ENCODE assay signal across 8 mouse cellular contexts in the genomic region with DNA sequence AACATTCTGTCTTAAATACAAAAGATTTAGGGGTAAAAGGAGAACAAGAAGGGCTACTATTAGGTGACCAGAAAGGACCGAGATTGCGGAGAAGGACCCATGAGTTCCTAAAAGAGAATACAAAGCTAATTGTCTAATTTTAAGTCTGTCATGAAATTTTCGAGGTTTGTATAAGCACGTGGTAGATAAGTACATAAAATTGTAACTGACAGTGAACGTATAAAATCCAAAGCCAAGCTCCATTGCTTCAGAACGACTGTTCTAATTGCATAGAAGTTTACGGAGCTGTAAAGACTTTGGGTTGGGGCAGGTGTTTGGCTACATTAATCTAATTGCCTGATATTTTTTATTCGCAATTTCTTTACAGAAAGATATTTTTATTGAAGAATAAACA. TPM values are rescaled to one million over a fixed set of nuclear protein-coding genes. Genes with fewer than 3 reads are reported as not detected.
DNase-seq lines count a peak whose midpoint lies in the region; ATAC-seq and TF ChIP-seq lines count a peak whose summit lies in the region.

A gene (plus strand): TSS at position 276 of the 394 bp plus-strand sequence.

- no peaks in the 10 kb centered on the region for H3K9me3 ChIP-seq in forebrain, embryonic 14.5 days (replicated peaks; ENCODE audit: control insufficient read depth, low read length)
- H3K9me3 ChIP-seq in intestine, embryonic 15.5 days: no peaks in the 10 kb centered on the region

- no peaks in the 10 kb centered on the region for H3K4me1 ChIP-seq in heart, adult 2 months (ENCODE audit: control insufficient read depth, insufficient read depth, low read length)
- peaks cover 4% of the 10 kb centered on the region for H3K4me1 ChIP-seq in forebrain, embryonic 14.5 days (ENCODE audit: control insufficient read depth, insufficient read depth, low read length)
- 0 out of 2 replicates have a peak, but pooled peaks cover 2% of the 10 kb centered on the region for H3K4me1 ChIP-seq in intestine, embryonic 15.5 days (replicated peaks)

- TF ChIP-seq EP300 in heart, adult 2 months (IDR thresholded peaks at IDR 0.05; ENCODE audit: insufficient read depth, low read depth, low read length): no peak

- peak within 1 kb of the TSS; percentile 68 for H3K4me3 ChIP-seq in heart, adult 2 months
- peak within 1 kb of the TSS; percentile 87 for H3K4me3 ChIP-seq in forebrain, embryonic 14.5 days (ENCODE audit: low read depth, low read length)
- peak within 1 kb of the TSS; percentile 82 for H3K4me3 ChIP-seq in intestine, embryonic 15.5 days (replicated peaks)

- 10% methylated on average over 8 of the region's 8 CpGs for WGBS in heart, adult 2 months
- 9% methylated on average over 8 of the region's 8 CpGs for WGBS in forebrain, embryonic 14.5 days
- 9% methylated on average over 8 of the region's 8 CpGs for WGBS in intestine, embryonic 15.5 days

- H3K4me2 ChIP-seq in forebrain, embryonic 14.5 days (ENCODE audit: low read length): peak within 1 kb of the TSS; percentile 60
- H3K4me2 ChIP-seq in intestine, embryonic 15.5 days (replicated peaks): peak within 1 kb of the TSS; percentile 58

- no peaks in the 10 kb centered on the region for H3K27me3 ChIP-seq in heart, adult 2 months (ENCODE audit: control insufficient read depth, insufficient read depth, low read length)
- no peaks in the 10 kb centered on the region for H3K27me3 ChIP-seq in forebrain, embryonic 14.5 days (replicated peaks; ENCODE audit: control insufficient read depth, insufficient read depth, low read length)
- H3K27me3 ChIP-seq in intestine, embryonic 15.5 days (replicated peaks): no peaks in the 10 kb centered on the region

- DNase-seq in heart, adult 2 months: no peak
- no peak for DNase-seq in heart, adult 11 months
- peak; percentile 14 for DNase-seq in Muller cell, postnatal 12 days (ENCODE audit: inconsistent ontology term)
- DNase-seq in forebrain, embryonic 14.5 days (ENCODE audit: low spot score): no peak
- no peak for DNase-seq in urinary bladder, postnatal 36 days (ENCODE audit: low spot score in 2 of 2)
- DNase-seq in ovary, adult 18-20 months (ENCODE audit: low spot score): no peak

- no peak for TF ChIP-seq POLR2A in heart, adult 2 months (IDR thresholded peaks at IDR 0.05; ENCODE audit: insufficient read depth, low read depth, low read length)

- no peaks in the 10 kb centered on the region for H3K79me2 ChIP-seq in heart, adult 2 months (replicated peaks; ENCODE audit: control insufficient read depth, insufficient read depth, low read length)

- TF ChIP-seq CTCF in heart, adult 2 months (IDR thresholded peaks at IDR 0.05): no peak

- intact Hi-C loops in heart, adult 2 months (cut with DNase I): loop anchor here (1.0 to 2.0 kb wide), 2 partner anchors 40 to 116 kb away; a partner anchor contains a TSS

- peak within 1 kb of the TSS; percentile 99 for H3K27ac ChIP-seq in heart, adult 2 months
- peak within 1 kb of the TSS; percentile 97 for H3K27ac ChIP-seq in forebrain, embryonic 14.5 days (ENCODE audit: low read depth, low read length)
- H3K27ac ChIP-seq in intestine, embryonic 15.5 days: peak within 1 kb of the TSS; percentile 95

- peak within 1 kb of the TSS; percentile 93 for H3K9ac ChIP-seq in heart, adult 2 months (ENCODE audit: low read depth, low read length)
- H3K9ac ChIP-seq in forebrain, embryonic 14.5 days (ENCODE audit: low read length): peak within 1 kb of the TSS; percentile 99
- H3K9ac ChIP-seq in intestine, embryonic 15.5 days: peak within 1 kb of the TSS; percentile 99

- ATAC-seq in forebrain, embryonic 14.5 days: peak; percentile 10; the same call in 1 of the 2 replicates
- 0 out of 2 replicates have a peak, but pooled peaks have one; percentile 16 for ATAC-seq in intestine, embryonic 15.5 days
- ATAC-seq in megakaryocyte-erythroid progenitor cell, adult 5-6 weeks (replicated peaks; ENCODE audit: low FRiP score, low TSS enrichment, poor library complexity, severe bottlenecking): 0 out of 2 replicates have a peak, but pooled peaks have one; percentile 16

- H3K36me3 ChIP-seq in heart, adult 2 months (ENCODE audit: control insufficient read depth, insufficient read depth, low read length): no peaks in the 10 kb centered on the region
- H3K36me3 ChIP-seq in forebrain, embryonic 14.5 days (ENCODE audit: control insufficient read depth, insufficient read depth, low read length): no peaks in the 10 kb centered on the region
- no peaks in the 10 kb centered on the region for H3K36me3 ChIP-seq in intestine, embryonic 15.5 days

RNA-seq across cellular contexts. Expression of the gene that starts here (rescaled TPM):
- 10 to 100 TPM; 11.1 to 13.3 TPM for total RNA-seq in heart, adult 2 months (2021)
- 10.6 and 15.3 TPM in 2 replicates for polyA plus RNA-seq in heart, adult 2 months (2012; rRNA removed)
- 50.0 and 56.9 TPM in 2 replicates for polyA plus RNA-seq in forebrain, embryonic 14.5 days (2014; fragmentation: Nextera tagmentation; extraction: Ambion mirVana)
- 28.9 and 29.7 TPM in 2 replicates for polyA plus RNA-seq in intestine, embryonic 15.5 days (2015; fragmentation: Nextera tagmentation; extraction: Ambion mirVana)
- 42.9 and 63.2 TPM in 2 replicates for total RNA-seq in megakaryocyte-erythroid progenitor cell, adult 5-6 weeks (2014; fragmentation: Nextera tagmentation)
- 36.8 and 65.7 TPM in 2 replicates for total RNA-seq in megakaryocyte-erythroid progenitor cell, adult 5-6 weeks (2017)
